Mouse (Mus musculus): ENCODE results near the gene Gstp2.

The Gstp2 gene

DNA sequence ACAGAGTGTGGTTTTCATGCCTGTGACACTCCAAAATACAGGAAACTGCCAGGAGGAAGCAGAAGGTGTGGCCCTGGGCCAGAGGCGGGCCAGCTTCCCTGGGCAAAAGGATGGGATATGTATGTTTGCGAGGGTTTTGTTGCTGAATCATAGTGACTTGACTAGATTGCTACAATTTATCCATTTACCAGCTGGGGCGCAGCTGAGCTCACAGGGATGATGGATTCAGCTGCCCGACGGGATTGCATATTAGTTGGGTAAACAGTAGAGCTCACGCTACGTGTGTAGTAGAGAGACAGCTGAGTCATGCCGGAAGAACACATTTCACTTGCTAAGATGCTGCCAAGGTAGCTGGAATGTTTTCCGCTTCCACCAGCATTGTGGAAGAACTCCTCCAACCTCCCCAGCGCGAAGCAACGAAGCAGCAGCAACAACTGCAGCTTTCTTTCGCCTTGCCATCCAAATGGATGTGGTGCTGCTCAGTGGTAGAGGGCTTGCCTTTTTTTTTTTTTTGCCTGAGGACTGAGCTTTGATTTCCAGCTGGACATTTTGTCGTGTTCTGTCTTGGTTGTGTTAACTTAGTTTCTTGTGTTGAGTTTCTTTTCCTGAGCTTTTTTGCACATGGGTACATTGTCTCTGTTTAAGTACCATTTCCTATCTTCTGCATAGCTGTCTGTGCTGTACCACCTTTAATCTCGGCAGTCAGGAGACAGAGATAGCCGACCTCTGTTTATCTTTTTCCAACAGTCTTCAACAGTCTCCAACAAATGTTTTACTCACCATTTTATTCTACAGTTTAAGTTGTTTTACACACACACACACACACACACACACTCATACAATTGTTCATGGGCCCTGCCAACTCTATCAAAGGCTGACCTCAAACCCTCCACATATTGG, at the start of gene Gstp2:
Gstp2 (minus strand) TSS at position 58 of the 900 bp plus-strand sequence.
- no peak for DNase-seq (ENCODE audit: extremely low read depth, low read depth)

DNA sequence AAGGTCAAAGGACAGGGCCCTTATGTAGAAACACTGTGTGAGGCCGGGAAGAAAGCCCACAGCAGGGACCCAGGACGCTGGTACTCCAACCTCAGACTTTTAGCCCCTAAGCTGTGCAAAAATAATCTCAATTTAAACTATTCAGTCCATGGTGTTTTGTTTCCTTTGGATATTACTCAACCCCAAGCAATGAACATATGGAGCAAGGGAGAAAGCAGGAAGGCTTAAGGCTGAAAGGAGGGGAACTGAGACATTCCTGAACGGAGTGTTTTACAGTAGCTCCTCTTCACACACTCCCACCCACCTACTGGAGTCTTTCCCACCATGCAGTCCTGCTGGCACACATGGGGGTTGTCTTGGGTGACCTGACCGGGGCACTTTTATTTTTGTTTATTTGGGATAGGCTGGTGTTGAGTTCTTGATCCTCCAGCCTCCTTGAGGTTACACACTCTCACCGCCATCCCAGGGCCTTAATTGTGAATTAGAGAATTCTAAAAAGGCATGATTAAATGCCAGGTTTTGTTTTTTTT, 49.0 kb upstream of the Gstp2 start:
- no peak for DNase-seq (ENCODE audit: extremely low read depth, low read depth)

DNA sequence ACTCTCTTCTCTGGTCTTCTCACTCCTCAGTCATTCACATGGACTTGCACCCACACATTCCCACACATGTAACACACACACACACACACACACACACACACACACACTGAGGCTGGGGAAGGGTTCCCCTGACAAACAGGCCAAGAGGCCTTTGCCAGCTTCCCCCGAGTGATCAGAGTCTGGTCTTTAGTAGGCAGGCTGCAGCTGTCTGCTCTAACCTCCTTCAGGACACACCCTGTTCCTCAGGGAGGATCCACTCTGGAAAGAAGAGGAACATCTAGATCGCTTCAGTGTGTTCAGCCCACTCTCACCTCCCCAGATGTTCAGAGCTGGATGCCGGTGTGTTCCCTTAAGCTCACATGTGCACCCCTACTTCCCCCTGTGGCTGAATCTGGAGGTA, 48.5 kb upstream of the Gstp2 start:
- DNase-seq (ENCODE audit: extremely low read depth, low read depth), result no peak

DNA sequence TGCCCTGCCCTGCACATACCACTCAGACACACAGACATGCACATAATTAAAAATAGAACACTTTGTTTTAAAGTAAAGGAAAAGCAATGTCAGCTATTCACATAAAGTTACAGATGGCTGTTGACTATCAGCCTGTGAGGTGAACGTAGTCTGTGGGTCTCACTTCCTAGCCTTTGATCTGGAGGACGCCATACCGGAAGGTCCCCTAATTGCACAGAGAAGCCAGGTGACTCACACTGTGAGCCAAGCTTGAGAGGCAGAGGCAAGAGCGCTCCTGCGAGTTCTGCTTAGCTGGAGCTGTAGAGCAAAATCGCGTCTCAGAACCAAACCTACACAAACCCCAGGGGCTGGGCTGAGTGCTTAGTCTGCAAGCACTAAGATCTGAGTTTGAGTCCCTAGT, 47.9 kb upstream of the Gstp2 start:
- DNase-seq (ENCODE audit: extremely low read depth, low read depth), result no peak

DNA sequence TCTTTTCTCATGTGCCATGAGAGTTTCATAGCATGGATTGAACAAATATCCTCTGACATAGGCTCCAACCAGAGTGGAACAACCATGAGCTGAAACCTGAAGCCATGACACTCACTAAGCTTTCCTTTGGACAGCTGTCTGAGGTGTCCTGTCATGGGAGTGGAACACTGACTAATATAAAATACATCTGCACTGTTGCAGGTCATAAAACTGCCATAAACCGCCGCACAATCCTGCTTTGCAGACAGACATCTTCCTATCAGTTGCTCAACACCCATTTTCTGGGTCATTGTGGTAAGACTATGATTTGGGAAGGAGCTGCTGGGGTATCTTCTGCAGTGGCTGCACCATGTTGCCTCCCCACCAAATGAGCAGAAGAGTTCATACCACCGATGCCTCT, 46.9 kb upstream of the Gstp2 start:
- no peak for DNase-seq (ENCODE audit: extremely low read depth, low read depth)

DNA sequence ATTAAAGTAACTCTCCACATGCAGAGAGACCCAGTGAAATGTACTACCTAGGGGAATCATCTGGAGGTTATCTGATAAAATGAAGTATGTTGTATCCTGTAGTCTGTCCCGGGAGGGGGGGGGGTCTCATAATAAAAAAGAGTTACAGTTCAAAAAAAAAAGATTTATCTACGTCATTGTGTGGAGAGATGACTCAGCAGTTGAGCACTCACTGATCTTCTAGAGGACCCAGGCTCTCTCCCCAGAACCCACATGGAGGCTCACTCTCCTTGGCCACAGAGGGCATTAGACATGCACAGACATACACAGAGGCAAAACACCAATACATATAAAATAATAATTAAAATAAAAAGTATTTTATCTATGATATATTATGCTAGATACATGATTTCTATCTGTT, 45.6 kb upstream of the Gstp2 start:
- DNase-seq (ENCODE audit: extremely low read depth, low read depth), result no peak

DNA sequence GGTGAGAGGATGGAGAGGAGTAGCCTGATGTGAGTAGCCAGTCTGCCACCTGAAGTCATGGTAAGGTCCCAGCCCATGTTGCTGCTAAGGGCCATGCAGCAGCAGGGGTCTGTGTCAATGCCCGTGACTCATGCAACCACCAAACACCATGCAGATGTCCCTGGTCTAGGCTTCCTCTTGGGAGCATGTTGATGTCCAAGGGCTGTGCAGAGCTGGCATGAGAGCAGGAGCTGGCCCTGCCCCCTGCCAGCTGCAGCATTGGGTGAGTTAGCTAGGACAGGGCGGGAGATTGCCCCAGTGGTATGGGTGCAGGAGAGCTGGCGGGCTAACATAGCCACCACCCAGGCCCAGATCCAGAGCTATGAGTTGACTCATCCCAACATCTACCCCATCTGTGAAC, 44.6 kb upstream of the Gstp2 start:
- no peak for DNase-seq (ENCODE audit: extremely low read depth, low read depth)

DNA sequence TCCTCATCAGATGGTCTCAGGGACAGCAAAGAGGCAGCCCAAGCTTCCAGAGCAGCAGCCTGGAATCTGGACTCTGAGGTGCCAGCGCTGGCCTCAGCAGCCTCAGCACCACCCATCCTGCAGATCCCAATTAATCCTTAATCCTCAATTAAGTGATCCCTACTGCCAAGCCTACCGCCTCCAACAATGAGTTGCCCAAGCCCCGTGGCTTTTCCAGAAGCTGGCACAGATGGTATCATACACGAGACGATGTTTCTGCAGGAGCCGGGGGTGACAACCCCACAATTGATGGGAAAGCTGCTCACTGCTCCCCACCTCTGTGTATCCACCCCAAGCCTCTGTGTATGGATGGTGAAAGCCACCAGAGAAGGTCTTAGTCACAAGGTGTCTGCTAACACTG, 43.3 kb upstream of the Gstp2 start:
- DNase-seq (ENCODE audit: extremely low read depth, low read depth), result no peak

DNA sequence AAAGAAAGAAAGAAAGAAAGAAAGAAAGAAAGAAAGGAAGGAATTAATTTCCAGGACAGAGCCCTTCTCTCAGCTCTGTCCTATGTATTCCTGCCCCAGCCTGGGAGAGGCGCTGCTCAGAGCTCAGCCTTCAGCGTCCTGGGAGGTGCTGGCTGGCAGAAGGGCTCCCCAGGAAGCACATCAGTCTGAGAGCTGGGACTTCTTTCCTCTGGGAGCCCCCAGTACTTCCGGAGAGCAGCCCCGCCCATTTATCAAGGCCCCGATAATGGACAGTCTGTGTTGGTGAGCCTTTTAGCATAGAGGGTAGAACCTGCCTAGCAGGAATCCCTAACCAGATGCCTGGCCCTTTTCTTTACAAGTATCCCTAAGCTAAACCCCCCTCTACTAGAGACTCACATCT, 42.3 kb upstream of the Gstp2 start:
- DNase-seq (ENCODE audit: extremely low read depth, low read depth), result peak; percentile 33

DNA sequence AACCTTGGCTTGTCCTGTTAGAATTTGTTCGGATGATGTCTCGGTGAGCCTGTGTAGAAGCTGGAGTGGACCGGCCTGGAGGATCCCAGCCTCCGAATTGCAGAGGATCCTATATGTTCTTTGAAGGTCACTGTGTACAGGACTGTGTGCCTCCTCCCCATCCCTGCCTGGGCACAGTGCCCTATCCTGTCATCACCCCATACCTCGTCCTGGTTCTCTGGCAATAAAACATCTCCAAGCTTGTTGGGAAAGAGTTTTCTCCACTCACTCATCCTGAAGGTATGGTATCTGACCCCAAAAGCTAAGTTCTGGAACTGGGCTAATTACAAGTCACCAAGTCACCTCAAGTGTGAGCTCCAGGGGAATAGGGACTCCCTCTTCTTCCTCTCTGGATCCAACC, 41.3 kb upstream of the Gstp2 start:
- no peak for DNase-seq (ENCODE audit: extremely low read depth, low read depth)

DNA sequence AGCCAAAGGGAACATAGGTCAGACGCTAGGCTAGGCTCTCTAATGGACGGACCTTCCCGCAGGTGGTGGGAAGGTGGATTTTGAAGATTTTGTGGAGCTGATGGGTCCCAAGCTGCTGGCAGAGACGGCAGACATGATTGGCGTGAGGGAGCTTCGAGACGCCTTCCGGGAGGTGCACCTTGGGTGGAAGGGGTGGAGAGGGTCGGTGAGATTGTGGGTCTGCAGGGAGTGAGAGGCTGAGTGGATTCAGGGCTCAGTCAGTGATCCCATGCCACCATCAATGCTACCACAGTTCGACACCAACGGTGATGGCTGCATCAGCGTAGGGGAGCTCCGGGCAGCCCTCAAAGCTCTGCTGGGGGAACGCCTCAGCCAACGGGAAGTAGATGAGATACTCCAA, 40.3 kb upstream of the Gstp2 start:
- DNase-seq (ENCODE audit: extremely low read depth, low read depth), result no peak

DNA sequence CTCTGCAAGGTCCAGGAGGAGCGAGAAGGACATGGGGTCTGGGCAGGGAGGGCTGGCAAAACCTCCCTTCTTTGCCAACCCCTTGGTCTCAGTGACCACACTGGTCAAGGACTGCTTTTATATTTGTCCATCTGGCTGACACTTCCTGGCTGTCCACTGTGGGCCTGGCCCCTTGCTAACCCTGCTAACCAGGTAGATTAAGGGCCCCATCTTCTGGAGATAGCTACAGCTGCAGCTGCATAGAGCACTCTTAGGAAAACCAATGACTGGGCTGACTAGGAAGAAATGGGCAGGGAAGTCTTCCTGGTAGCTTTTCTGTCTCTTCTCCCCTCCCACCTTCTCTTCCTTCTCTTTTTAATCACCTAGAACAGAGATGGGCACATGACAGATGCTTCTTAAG, 39.2 kb upstream of the Gstp2 start:
- DNase-seq (ENCODE audit: extremely low read depth, low read depth), result no peak

DNA sequence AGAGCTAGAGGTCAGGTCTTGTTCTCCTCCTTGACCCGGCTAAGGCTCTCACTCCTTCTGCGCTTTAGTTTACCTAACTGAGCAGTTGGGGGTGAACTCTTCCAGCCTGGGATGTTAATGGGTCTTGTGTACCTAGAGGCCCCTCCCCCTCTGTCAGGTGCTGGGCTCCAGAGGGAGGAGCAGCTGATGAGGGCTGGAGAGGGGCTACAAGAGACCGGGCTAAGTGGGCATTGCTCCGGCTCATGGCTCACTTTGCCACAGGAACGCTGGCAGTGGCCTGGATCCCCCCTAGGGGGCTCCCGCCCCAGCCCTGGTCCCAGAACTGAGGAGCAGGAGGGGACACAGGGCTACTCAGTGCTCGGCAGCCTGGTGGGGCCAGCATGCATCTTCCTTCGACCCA, 38.0 kb upstream of the Gstp2 start:
- no peak for DNase-seq (ENCODE audit: extremely low read depth, low read depth)

DNA sequence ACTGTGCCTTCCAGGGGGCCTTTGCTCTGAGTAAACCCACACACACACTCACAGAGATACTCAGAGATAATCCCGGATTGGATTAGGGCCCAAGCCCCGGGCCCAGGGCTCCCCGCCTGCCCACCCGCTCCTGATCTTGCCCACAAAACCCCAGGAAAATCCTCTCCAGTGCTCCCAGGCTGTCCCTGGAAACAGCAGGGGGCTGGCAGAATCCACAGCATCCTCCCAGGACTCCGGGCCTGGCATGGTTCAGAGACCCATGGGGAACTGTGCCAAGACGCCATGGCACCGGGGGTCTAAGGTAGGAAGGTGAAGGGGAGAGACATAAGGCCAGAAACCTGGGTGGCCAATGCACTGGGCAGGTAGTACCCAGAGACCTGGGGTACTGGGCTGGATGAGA, 37.5 kb upstream of the Gstp2 start:
- DNase-seq (ENCODE audit: extremely low read depth, low read depth), result no peak

DNA sequence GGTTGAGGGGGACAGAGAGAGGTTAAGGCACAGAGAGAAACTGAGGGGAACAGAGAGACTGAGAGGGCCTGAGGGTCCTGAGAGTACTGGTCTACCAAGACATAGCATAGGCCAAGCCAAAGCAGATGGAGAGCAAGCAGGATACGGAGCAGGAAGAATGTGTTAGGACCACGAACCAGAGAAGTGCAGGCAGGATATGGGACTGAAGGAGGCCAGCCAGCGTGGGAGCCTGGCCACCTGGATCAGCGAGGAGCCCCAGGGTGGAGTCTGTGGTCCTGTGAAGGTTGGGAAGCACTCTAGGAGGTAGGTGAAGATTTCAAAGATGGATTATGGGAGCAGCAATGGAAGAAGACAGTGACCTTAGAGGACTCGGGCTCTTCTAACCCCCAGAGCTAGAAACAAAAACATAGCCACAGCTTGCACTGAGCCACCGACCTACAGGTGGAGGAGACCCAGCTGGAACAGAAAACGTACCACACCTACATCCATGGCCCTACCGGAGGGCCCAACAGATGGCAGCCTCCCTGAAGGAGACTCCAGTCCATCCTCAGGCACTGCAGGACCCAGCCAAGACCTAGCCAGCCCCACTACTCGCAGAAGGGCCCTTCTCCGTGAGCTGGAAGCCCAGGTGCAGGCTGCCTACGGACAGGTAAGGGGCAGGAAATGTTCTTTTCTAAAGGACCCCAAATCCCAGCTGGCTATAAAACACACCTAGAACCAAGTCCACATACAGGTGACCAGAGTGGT, 36.6 kb upstream of the Gstp2 start:
- no peak for DNase-seq (ENCODE audit: extremely low read depth, low read depth)

DNA sequence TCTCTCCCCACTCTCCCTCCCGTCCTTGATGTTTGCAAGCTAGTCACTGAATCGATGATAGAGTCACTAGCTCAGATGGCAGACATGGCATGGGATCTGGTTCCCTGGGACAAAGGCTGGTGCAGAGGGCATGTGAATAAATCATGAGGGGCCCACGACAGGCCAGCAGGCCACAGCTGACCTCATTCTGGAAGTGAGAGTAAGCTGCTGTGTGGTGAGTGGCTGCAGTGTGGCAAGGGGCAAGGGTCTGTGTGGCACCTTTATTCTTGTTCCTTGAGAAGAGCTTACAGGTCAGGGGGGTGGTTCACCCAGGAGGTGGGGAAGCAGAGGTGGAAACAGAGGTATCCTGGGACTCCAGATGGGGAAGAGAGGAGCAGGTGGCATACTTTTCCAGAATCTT, 35.6 kb upstream of the Gstp2 start, which contains the start of gene Cabp2:
Cabp2 (plus strand) TSS at position 185 of the 400 bp plus-strand sequence.
- no peak for DNase-seq (ENCODE audit: extremely low read depth, low read depth)

DNA sequence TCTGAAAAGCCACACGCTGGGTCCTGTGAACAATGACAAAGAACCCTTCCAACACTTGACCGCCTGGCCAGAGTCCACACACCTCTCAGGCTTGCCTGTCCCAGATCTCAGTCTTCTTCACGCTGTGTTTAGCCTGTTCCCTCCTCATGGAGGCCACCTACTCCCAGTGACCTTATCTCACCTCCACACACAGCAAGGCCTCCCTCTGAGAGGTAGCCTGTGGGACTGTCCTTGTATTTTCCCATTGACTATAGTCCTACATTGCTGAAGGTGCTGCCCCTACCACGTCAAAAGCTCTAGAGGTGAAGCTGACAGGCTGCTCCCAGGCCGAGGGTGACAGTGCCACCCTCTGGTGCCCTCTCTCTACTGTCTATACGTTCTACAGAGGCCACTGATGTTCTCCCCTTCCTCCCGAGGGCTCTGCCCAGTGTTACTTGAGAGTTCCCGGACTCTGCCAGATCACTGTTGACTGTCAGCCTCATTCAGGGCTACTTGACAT, 34.7 kb upstream of the Gstp2 start:
- no peak for DNase-seq (ENCODE audit: extremely low read depth, low read depth)

DNA sequence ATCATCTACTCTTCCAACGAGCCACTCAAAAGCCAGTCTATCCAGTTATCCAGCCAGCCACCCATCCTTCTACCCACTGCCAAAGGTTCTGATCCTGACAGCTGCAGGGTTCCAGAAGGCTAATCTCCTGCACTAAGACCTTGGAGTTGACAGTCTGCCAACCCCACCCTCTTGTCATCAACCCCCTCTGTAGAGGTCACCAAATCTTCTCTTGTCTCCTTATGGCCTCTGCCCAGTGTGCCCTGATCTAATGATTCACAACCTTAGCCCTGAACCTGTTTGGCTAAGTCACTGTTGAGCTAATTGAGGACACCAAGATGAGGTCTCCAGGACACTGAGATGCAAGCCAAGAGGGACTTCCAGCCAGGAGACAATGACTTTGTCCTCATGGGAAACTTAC, 33.8 kb upstream of the Gstp2 start:
- DNase-seq (ENCODE audit: extremely low read depth, low read depth), result no peak

DNA sequence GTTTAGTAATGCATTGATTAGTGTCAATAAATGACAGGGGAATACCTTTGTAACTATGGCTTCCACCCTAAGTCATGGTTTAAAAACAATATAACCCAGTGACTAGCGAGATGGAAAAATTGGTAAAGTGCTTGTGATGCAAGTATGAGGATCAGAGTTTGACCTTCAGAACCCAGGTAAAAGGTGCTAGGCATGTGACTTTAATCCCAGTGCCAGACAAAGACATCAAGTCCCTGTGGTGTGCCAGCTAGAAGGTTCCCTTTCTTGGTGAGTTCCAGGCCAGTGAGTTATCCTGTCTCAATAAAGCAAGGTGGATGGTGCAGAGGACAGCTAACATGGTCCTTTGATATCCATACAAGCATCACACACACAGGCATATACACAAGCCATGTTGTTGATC, 29.7 kb upstream of the Gstp2 start:
- DNase-seq (ENCODE audit: extremely low read depth, low read depth), result no peak

DNA sequence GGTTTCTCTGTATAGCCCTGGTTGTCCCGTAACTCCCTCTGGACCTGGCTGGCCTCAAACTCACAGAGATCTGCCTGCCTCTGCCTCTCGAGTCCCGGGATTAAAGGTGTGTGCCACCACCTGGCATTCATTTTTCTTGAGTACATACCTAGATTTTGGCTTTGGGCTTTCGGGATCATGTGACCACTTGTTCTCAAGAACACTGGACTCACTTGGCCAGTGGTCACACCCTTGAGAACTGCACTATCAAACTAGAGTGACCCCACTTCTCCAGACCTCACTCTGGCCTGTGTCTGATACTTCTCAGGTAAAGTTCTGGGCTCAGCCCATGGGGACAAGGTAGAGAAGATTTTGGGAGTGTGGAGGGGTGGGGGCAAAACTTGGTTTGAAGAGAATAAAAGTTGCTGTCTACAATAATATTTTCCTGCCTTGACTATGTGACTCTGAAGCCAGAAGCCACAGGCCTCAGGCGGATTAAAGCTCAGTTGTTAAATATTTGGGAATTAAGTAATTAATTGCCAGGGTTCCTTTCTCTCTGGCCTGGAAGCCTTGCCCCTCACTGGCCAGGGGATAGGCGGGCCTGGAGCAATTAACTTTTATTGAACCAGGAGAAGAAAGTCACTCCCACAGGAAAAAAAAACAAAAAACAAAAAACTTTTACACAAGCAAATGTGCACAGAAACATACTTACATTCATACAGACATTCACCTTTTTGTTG, 27.0 kb upstream of the Gstp2 start:
- DNase-seq (ENCODE audit: extremely low read depth, low read depth), result no peak

DNA sequence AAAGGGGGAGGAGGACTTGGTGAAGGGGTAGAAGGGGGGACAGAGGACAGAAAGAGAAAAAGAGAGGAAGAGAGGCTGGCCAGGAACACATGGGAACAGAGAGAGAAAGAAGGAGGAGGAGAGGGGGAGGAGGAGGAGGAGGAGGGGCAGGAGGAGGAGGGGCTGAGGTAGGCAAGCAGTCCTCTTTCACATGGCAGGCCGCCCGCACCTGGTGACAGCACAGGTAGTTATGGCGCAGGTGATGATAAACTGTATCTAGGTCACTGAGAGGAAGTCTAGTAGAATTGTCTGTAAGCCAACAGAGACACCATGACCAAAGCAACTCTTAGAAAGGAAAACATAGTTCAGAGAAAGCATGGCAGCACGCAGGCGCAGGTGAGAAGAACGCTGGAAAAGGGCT, 25.6 kb upstream of the Gstp2 start:
- DNase-seq (ENCODE audit: extremely low read depth, low read depth), result no peak

DNA sequence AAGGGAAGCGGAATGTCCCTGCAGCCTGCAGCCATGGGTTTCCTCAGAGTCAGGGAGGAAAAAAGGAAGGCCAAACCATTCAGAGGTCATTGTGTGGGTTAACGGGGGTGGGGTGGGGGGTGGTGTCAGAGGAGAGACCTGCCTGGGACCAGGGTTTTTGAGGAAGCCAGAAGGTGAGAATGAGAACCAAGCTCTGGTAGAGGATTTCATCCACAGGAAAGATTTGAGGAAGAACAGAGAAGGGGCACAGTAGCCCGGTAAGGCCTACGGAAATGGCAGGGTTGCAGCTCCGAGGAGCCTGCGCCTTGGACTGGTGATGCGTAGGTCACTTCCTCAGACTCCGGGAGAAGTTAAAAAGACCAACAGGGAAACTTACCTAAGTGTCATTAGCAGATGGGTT, 24.9 kb upstream of the Gstp2 start:
- no peak for DNase-seq (ENCODE audit: extremely low read depth, low read depth)
